Mouse (Mus musculus): ENCODE measurements around the gene Cntnap2. TPM values are rescaled to one million over a fixed set of nuclear protein-coding genes. Genes with fewer than 3 reads are reported as not detected.

The Cntnap2 gene
- total and polyA plus RNA-seq, 2 experiments from 2014 or later, result 39.8 to 76.6 TPM

GRCm38 (mm10) chr6:47190282-47190681 is 2131.1 kb downstream of the Cntnap2 start:
- no peak overlapping the region for H3K9ac ChIP-seq (replicated peaks; ENCODE audit: low read length)
- WGBS, result 80% methylated on average over 7 of the region's 7 CpGs
- H3K4me1 ChIP-seq (ENCODE audit: insufficient read depth, low read length), result no peaks in the 10 kb centered on the region
- DNase-seq (ENCODE audit: low spot score) (no peak), ATAC-seq (no peak)
- TF ChIP-seq CTCF (IDR thresholded peaks at IDR 0.05; ENCODE audit: low read depth), result no peak
- H3K4me3 ChIP-seq (ENCODE audit: low read length), result no peak overlapping the region
- no peaks in the 10 kb centered on the region for H3K36me3 ChIP-seq (ENCODE audit: insufficient read depth, low read length)
- no peaks in the 10 kb centered on the region for H3K9me3 ChIP-seq (ENCODE audit: low read length)
- H3K27me3 ChIP-seq (ENCODE audit: insufficient read depth, low read length), result no peaks in the 10 kb centered on the region
- H3K4me2 ChIP-seq (ENCODE audit: low read depth, low read length), result no peak overlapping the region
- H3K27ac ChIP-seq, result no peak overlapping the region

GRCm38 (mm10) chr6:47191277-47191800 is 2132.2 kb downstream of the Cntnap2 start:
- 16% methylated on average over 7 of the region's 7 CpGs for WGBS
- no peak overlapping the region for H3K27ac ChIP-seq

GRCm38 (mm10) chr6:47191940-47192339 is 2132.8 kb downstream of the Cntnap2 start:
- Histone ChIP-seq H3K4me2 (ENCODE audit: low read depth, low read length) (no peak overlapping the region), H3K4me1 (ENCODE audit: insufficient read depth, low read length) (no peaks in the 10 kb centered on the region), H3K9ac (replicated peaks; ENCODE audit: low read length) (no peak overlapping the region), H3K27me3 (ENCODE audit: insufficient read depth, low read length) (no peaks in the 10 kb centered on the region), H3K9me3 (ENCODE audit: low read length) (no peaks in the 10 kb centered on the region), H3K4me3 (ENCODE audit: low read length) (no peak overlapping the region), H3K36me3 (ENCODE audit: insufficient read depth, low read length) (no peaks in the 10 kb centered on the region), H3K27ac (no peak overlapping the region)
- DNase-seq (ENCODE audit: low spot score), result no peak
- TF ChIP-seq CTCF (IDR thresholded peaks at IDR 0.05; ENCODE audit: low read depth), result no peak
- 85% methylated on average over 10 of the region's 10 CpGs for WGBS
- no peak for ATAC-seq

More at GRCm38 (mm10) chr6:47191277-47191800, 2132.2 kb downstream of the Cntnap2 start:
- H3K4me2 ChIP-seq (ENCODE audit: low read depth, low read length), result no peak overlapping the region
- DNase-seq (ENCODE audit: low spot score) (peak; percentile 76), ATAC-seq (no peak)
- H3K9me3 ChIP-seq (ENCODE audit: low read length), result no peaks in the 10 kb centered on the region
- peak; percentile 83 for TF ChIP-seq CTCF (IDR thresholded peaks at IDR 0.05; ENCODE audit: low read depth)
- no peaks in the 10 kb centered on the region for H3K36me3 ChIP-seq (ENCODE audit: insufficient read depth, low read length)
- no peak overlapping the region for H3K9ac ChIP-seq (replicated peaks; ENCODE audit: low read length)
- no peaks in the 10 kb centered on the region for H3K27me3 ChIP-seq (ENCODE audit: insufficient read depth, low read length)
- no peaks in the 10 kb centered on the region for H3K4me1 ChIP-seq (ENCODE audit: insufficient read depth, low read length)
- H3K4me3 ChIP-seq (ENCODE audit: low read length), result no peak overlapping the region

GRCm38 (mm10) chr6:47192478-47192877 is 2133.3 kb downstream of the Cntnap2 start:
- Histone ChIP-seq H3K27me3 (ENCODE audit: insufficient read depth, low read length) (no peaks in the 10 kb centered on the region), H3K36me3 (ENCODE audit: insufficient read depth, low read length) (no peaks in the 10 kb centered on the region), H3K9me3 (ENCODE audit: low read length) (no peaks in the 10 kb centered on the region), H3K4me3 (ENCODE audit: low read length) (no peak overlapping the region), H3K27ac (no peak overlapping the region), H3K4me1 (ENCODE audit: insufficient read depth, low read length) (no peaks in the 10 kb centered on the region), H3K9ac (replicated peaks; ENCODE audit: low read length) (no peak overlapping the region), H3K4me2 (ENCODE audit: low read depth, low read length) (no peak overlapping the region)
- no peak for ATAC-seq
- DNase-seq (ENCODE audit: low spot score), result no peak
- TF ChIP-seq CTCF (IDR thresholded peaks at IDR 0.05; ENCODE audit: low read depth), result no peak
- 59% methylated on average over 9 of the region's 9 CpGs for WGBS

GRCm38 (mm10) chr6:47197570-47197969 is 2138.4 kb downstream of the Cntnap2 start:
- Histone ChIP-seq H3K4me3 (ENCODE audit: low read length) (no peak overlapping the region), H3K9ac (replicated peaks; ENCODE audit: low read length) (no peak overlapping the region), H3K4me2 (ENCODE audit: low read depth, low read length) (no peak overlapping the region), H3K9me3 (ENCODE audit: low read length) (no peaks in the 10 kb centered on the region), H3K27me3 (ENCODE audit: insufficient read depth, low read length) (no peaks in the 10 kb centered on the region), H3K4me1 (ENCODE audit: insufficient read depth, low read length) (no peaks in the 10 kb centered on the region), H3K27ac (no peak overlapping the region), H3K36me3 (ENCODE audit: insufficient read depth, low read length) (no peaks in the 10 kb centered on the region)
- TF ChIP-seq CTCF (IDR thresholded peaks at IDR 0.05; ENCODE audit: low read depth), result no peak
- no peak for ATAC-seq
- no peak for DNase-seq (ENCODE audit: low spot score)

- no peak for DNase-seq (ENCODE audit: low spot score)
- no peak for TF ChIP-seq CTCF (IDR thresholded peaks at IDR 0.05; ENCODE audit: low read depth)
- no peak for ATAC-seq
- H3K4me3 ChIP-seq (ENCODE audit: low read length), result no peak overlapping the region
- H3K36me3 ChIP-seq (ENCODE audit: insufficient read depth, low read length), result no peaks in the 10 kb centered on the region
- H3K9ac ChIP-seq (replicated peaks; ENCODE audit: low read length), result no peak overlapping the region
- no peaks in the 10 kb centered on the region for H3K27me3 ChIP-seq (ENCODE audit: insufficient read depth, low read length)
- H3K4me2 ChIP-seq (ENCODE audit: low read depth, low read length), result no peak overlapping the region
- no peaks in the 10 kb centered on the region for H3K4me1 ChIP-seq (ENCODE audit: insufficient read depth, low read length)
- no peak overlapping the region for H3K27ac ChIP-seq
- H3K9me3 ChIP-seq (ENCODE audit: low read length), result no peaks in the 10 kb centered on the region
Observed at GRCm38 (mm10) chr6:47200671-47201070, 2141.5 kb downstream of the Cntnap2 start.

- no peaks in the 10 kb centered on the region for H3K36me3 ChIP-seq (ENCODE audit: insufficient read depth, low read length)
- ATAC-seq, result no peak
- H3K4me1 ChIP-seq (ENCODE audit: insufficient read depth, low read length), result no peaks in the 10 kb centered on the region
- 85% methylated on average over 1 of the region's 1 CpGs for WGBS
- no peak for TF ChIP-seq CTCF (IDR thresholded peaks at IDR 0.05; ENCODE audit: low read depth)
- no peaks in the 10 kb centered on the region for H3K9me3 ChIP-seq (ENCODE audit: low read length)
- no peak overlapping the region for H3K4me3 ChIP-seq (ENCODE audit: low read length)
- H3K4me2 ChIP-seq (ENCODE audit: low read depth, low read length), result no peak overlapping the region
- H3K27ac ChIP-seq, result no peak overlapping the region
- DNase-seq (ENCODE audit: low spot score), result no peak
- H3K9ac ChIP-seq (replicated peaks; ENCODE audit: low read length), result no peak overlapping the region
- no peaks in the 10 kb centered on the region for H3K27me3 ChIP-seq (ENCODE audit: insufficient read depth, low read length)
Observed at GRCm38 (mm10) chr6:47208031-47208430, 2148.9 kb downstream of the Cntnap2 start.
